Mouse (Mus musculus): ENCODE measurements around the gene Rorc.
A peak's percentile ranks its signal among the peaks of the same experiment; 100 is the strongest.

The Rorc gene

DNA sequence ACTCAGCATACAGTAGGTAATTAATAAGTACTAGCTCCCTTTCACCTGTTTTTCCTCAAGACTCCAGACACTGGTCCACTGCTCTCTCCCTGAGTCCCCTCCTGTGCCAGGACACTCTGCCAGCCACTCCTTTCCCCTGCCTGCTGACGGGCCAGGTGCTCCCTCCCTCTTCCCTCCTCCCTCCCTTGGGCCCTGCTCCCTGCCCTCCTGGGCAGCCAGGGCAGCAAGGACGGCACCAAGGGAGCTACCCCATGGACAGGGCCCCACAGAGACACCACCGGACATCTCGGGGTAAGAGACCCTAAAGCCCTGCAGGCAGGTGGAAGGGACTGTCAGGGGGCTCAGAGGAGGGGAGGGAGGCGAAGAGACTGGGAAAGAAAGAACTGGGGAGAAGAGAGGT is at the start of gene Rorc:
Gene Rorc, plus strand, starts transcription at position 154 of the 400 bp plus-strand sequence.
- no peaks in the 10 kb centered on the region for H3K36me3 ChIP-seq (ENCODE audit: control insufficient read depth, insufficient read depth, low read length, poor library complexity, severe bottlenecking)
- no peak for DNase-seq (ENCODE audit: low read depth, low spot score)
- no peaks in the 10 kb centered on the region for H3K27me3 ChIP-seq (ENCODE audit: control insufficient read depth, insufficient read depth, low read length, poor library complexity, severe bottlenecking)

GRCm38 (mm10) chr3:94328681-94329080 is 43.9 kb upstream of the Rorc start:
- Histone ChIP-seq H3K36me3 (ENCODE audit: control insufficient read depth, insufficient read depth, low read length, poor library complexity, severe bottlenecking) (no peaks in the 10 kb centered on the region), H3K27me3 (ENCODE audit: control insufficient read depth, insufficient read depth, low read length, poor library complexity, severe bottlenecking) (no peaks in the 10 kb centered on the region)
- DNase-seq (ENCODE audit: low read depth, low spot score) = no peak

- H3K36me3 ChIP-seq (ENCODE audit: control insufficient read depth, insufficient read depth, low read length, poor library complexity, severe bottlenecking) = no peaks in the 10 kb centered on the region
- DNase-seq (ENCODE audit: low read depth, low spot score) = no peak
- no peaks in the 10 kb centered on the region for H3K27me3 ChIP-seq (ENCODE audit: control insufficient read depth, insufficient read depth, low read length, poor library complexity, severe bottlenecking)
Observed at GRCm38 (mm10) chr3:94334442-94334841, 38.2 kb upstream of the Rorc start.

DNA sequence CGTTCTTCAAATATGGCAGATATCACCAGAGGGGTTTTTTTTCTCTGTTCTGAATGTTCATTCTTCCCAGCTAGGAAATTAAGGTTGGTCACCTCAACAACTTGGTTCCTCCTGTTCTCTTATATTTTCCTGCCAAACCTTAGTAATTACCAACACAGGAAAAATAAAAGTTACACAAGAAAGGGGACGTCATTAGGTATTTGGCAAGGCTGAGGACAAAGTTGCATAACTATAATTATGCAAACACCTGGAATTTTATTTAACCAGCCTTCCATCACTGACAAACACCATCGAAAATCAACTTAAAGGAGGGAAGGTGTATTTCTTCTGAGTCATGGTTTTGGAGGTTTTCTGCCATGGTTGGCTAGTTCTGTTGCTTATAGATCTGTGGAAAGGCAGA is 34.1 kb upstream of the Rorc start:
- H3K27me3 ChIP-seq (ENCODE audit: control insufficient read depth, insufficient read depth, low read length, poor library complexity, severe bottlenecking) = no peaks in the 10 kb centered on the region
- H3K36me3 ChIP-seq (ENCODE audit: control insufficient read depth, insufficient read depth, low read length, poor library complexity, severe bottlenecking) = no peaks in the 10 kb centered on the region
- no peak for DNase-seq (ENCODE audit: low read depth, low spot score)

GRCm38 (mm10) chr3:94341959-94342422 is 30.6 kb upstream of the Rorc start, which contains the start of gene Them5:
TSS of gene Them5 (plus strand) at chr3:94342099.
- H3K27me3 ChIP-seq (ENCODE audit: control insufficient read depth, insufficient read depth, low read length, poor library complexity, severe bottlenecking) = no peaks in the 10 kb centered on the region
- no peak for DNase-seq (ENCODE audit: low read depth, low spot score)
- H3K36me3 ChIP-seq (ENCODE audit: control insufficient read depth, insufficient read depth, low read length, poor library complexity, severe bottlenecking) = no peaks in the 10 kb centered on the region

- DNase-seq (ENCODE audit: low read depth, low spot score) = no peak
- Histone ChIP-seq H3K27me3 (ENCODE audit: control insufficient read depth, insufficient read depth, low read length, poor library complexity, severe bottlenecking) (no peaks in the 10 kb centered on the region), H3K36me3 (ENCODE audit: control insufficient read depth, insufficient read depth, low read length, poor library complexity, severe bottlenecking) (no peaks in the 10 kb centered on the region)
Observed at GRCm38 (mm10) chr3:94342552-94342951, 30.0 kb upstream of the Rorc start.

DNA sequence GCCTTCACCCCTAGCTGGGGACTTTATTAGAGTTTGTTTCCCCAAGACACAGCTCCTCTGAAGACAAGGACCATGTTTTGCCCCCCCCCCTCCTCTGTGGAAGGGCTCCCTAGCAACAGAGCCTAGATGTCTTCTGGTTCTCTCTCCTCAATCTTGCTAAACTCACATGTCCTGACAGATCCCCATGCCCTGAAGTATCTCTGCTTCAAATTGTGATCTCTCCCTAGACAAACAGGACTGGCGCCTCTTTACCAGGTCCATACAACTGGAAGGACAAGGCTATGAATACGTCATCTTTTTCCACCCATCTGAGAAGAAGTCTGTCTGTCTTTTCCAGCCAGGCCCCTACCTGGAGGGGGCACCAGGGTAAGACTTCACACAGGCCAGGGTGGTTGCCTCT is 28.4 kb upstream of the Rorc start:
- Histone ChIP-seq H3K27me3 (ENCODE audit: control insufficient read depth, insufficient read depth, low read length, poor library complexity, severe bottlenecking) (no peaks in the 10 kb centered on the region), H3K36me3 (ENCODE audit: control insufficient read depth, insufficient read depth, low read length, poor library complexity, severe bottlenecking) (no peaks in the 10 kb centered on the region)
- DNase-seq (ENCODE audit: low read depth, low spot score) = no peak

GRCm38 (mm10) chr3:94344897-94345296 is 27.7 kb upstream of the Rorc start:
- no peaks in the 10 kb centered on the region for H3K27me3 ChIP-seq (ENCODE audit: control insufficient read depth, insufficient read depth, low read length, poor library complexity, severe bottlenecking)
- no peaks in the 10 kb centered on the region for H3K36me3 ChIP-seq (ENCODE audit: control insufficient read depth, insufficient read depth, low read length, poor library complexity, severe bottlenecking)
- DNase-seq (ENCODE audit: low read depth, low spot score) = no peak

GRCm38 (mm10) chr3:94348146-94348545 is 24.4 kb upstream of the Rorc start:
- DNase-seq (ENCODE audit: low read depth, low spot score) = no peak
- H3K36me3 ChIP-seq (ENCODE audit: control insufficient read depth, insufficient read depth, low read length, poor library complexity, severe bottlenecking) = no peaks in the 10 kb centered on the region
- no peaks in the 10 kb centered on the region for H3K27me3 ChIP-seq (ENCODE audit: control insufficient read depth, insufficient read depth, low read length, poor library complexity, severe bottlenecking)

DNA sequence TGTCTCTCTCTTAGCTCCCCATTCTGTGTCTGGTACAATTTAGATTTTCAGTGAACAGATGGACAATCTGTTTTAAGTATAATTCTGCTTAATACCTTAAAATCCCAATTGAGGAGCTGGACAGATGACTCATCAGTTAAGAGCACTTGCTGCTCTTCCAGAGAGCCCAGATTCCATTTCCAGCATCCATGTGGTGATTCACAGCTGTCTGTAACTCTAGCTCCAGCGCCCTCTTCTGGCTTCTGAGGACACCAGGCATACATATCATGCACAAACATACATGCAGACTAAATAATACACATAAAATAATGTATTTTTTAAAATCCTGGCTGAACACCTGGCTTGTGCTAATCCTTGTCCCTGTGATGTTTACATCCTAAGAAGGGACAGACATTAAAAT is 11.8 kb upstream of the Rorc start:
- DNase-seq (ENCODE audit: low read depth, low spot score) = no peak
- H3K27me3 ChIP-seq (ENCODE audit: control insufficient read depth, insufficient read depth, low read length, poor library complexity, severe bottlenecking) = no peaks in the 10 kb centered on the region; the same call in 1 of the 2 replicates
- no peaks in the 10 kb centered on the region for H3K36me3 ChIP-seq (ENCODE audit: control insufficient read depth, insufficient read depth, low read length, poor library complexity, severe bottlenecking)

DNA sequence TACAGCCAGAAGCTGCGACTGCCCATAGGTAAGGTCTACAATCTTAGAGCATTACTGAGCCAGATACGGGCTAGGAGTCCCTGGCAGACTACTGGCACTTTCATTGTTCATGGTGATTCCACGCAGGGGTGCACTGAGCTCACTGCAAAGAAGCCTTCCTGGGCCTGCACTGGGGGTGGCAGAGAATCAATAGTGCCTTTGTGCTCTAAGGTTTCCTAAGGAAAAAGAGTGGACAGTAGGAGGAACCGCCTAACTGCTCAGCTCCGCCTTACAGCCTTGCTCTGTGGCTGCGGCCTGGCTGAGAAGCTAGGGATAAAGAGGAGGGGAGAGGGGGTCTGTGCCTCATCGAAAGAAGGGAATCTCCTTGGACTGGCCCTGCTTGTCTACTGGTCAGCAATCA is 10.5 kb upstream of the Rorc start, which contains the start of gene C2cd4d:
Gene C2cd4d, plus strand, starts transcription at position 301 of the 400 bp plus-strand sequence.
- DNase-seq (ENCODE audit: low read depth, low spot score) = no peak
- H3K36me3 ChIP-seq (ENCODE audit: control insufficient read depth, insufficient read depth, low read length, poor library complexity, severe bottlenecking) = no peaks in the 10 kb centered on the region
- H3K27me3 ChIP-seq (ENCODE audit: control insufficient read depth, insufficient read depth, low read length, poor library complexity, severe bottlenecking) = no peaks in the 10 kb centered on the region; the same call in 1 of the 2 replicates

GRCm38 (mm10) chr3:94363291-94364153 is 9.1 kb upstream of the Rorc start:
- Histone ChIP-seq H3K27me3 (ENCODE audit: control insufficient read depth, insufficient read depth, low read length, poor library complexity, severe bottlenecking) (no peaks in the 10 kb centered on the region; the same call in 1 of the 2 replicates), H3K36me3 (ENCODE audit: control insufficient read depth, insufficient read depth, low read length, poor library complexity, severe bottlenecking) (no peaks in the 10 kb centered on the region)
- DNase-seq (ENCODE audit: low read depth, low spot score) = no peak

GRCm38 (mm10) chr3:94364154-94364526 is 8.5 kb upstream of the Rorc start:
- no peaks in the 10 kb centered on the region for H3K36me3 ChIP-seq (ENCODE audit: control insufficient read depth, insufficient read depth, low read length, poor library complexity, severe bottlenecking)
- no peaks in the 10 kb centered on the region; the same call in 1 of the 2 replicates for H3K27me3 ChIP-seq (ENCODE audit: control insufficient read depth, insufficient read depth, low read length, poor library complexity, severe bottlenecking)

GRCm38 (mm10) chr3:94366761-94367160 is 5.8 kb upstream of the Rorc start:
- no peaks in the 10 kb centered on the region for H3K36me3 ChIP-seq (ENCODE audit: control insufficient read depth, insufficient read depth, low read length, poor library complexity, severe bottlenecking)
- peak; percentile 82 for DNase-seq (ENCODE audit: low read depth, low spot score)
- H3K27me3 ChIP-seq (ENCODE audit: control insufficient read depth, insufficient read depth, low read length, poor library complexity, severe bottlenecking) = no peaks in the 10 kb centered on the region; the same call in 1 of the 2 replicates

More at GRCm38 (mm10) chr3:94364154-94364526, 8.5 kb upstream of the Rorc start:
- no peak for DNase-seq (ENCODE audit: low read depth, low spot score)

- DNase-seq (ENCODE audit: low read depth, low spot score) = no peak
- H3K36me3 ChIP-seq (ENCODE audit: control insufficient read depth, insufficient read depth, low read length, poor library complexity, severe bottlenecking) = no peaks in the 10 kb centered on the region
- H3K27me3 ChIP-seq (ENCODE audit: control insufficient read depth, insufficient read depth, low read length, poor library complexity, severe bottlenecking) = no peaks in the 10 kb centered on the region; the same call in 1 of the 2 replicates
Observed at GRCm38 (mm10) chr3:94367511-94367910, 5.1 kb upstream of the Rorc start.

All from splenic B cell, adult 2 months (primary cell).